Mouse (Mus musculus): Measurements from ENCODE around the gene 4930438A08Rik. TPM values are rescaled to one million over a fixed set of nuclear protein-coding genes. Genes with fewer than 3 reads are reported as not detected.
"Not testable (repeated sequence)": the region's sequence is repeated elsewhere in the genome, so short reads cannot be mapped to it uniquely, and the experiment has no call there.

4930438A08Rik gene
- 0.08 TPM in 1 of 2 replicates, not detected in the other for polyA plus RNA-seq (2016; fragmentation: Nextera tagmentation; extraction: Ambion mirVana)

DNA sequence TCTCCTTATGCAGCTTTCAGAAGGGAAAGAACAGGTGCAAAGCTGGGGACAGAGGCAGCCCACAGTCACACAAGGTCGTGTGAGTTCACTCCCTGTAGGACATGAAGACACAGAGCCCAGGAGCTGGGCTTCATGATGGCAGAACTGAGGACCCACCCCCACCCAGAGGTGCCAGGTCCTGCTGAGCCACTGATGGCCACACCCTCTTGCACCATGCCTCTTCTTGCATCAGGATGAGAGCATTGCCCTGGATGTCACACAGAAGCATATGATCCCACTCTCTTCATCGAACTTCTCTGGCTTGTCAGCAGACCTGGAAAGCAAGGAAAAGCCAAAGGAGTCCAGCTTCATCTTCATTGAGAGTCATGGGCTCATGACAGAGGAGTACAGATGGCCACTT is at the start of gene 4930438A08Rik:
Gene 4930438A08Rik, plus strand, starts transcription at position 228 of the 400 bp plus-strand sequence.
- WGBS = 52% methylated on average over 2 of the region's 2 CpGs
- no peak within 1 kb of the TSS for H3K9ac ChIP-seq
- ATAC-seq (ENCODE audit: insufficient number of reproducible peaks, insufficient read depth, low FRiP score, low TSS enrichment) = no peak

DNA sequence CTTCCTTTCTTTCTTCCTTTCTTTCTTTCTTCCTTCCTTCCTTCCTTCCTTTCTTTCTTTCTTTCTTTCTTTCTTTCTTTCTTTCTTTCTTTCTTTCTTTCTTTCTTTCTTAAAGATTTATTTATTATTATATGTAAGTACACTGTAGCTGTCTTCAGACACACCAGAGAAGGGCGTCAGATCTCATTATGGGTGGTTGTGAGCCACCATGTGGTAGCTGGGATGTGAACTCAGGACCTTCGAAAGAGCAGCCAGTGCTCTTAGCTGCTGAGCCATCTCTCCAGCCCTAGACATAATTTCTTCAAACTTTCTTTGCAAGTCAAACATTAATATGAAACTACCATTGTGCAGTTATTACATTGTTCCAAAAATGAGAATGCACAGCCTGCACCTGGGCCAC is 49.7 kb upstream of the 4930438A08Rik start:
- H3K27ac ChIP-seq; H3K4me2 ChIP-seq (replicated peaks); H3K9me3 ChIP-seq; H3K36me3 ChIP-seq; H3K4me3 ChIP-seq; H3K9ac ChIP-seq; H3K4me1 ChIP-seq; ATAC-seq (ENCODE audit: insufficient number of reproducible peaks, insufficient read depth, low FRiP score, low TSS enrichment); H3K27me3 ChIP-seq: not testable (repeated sequence)
- 76% methylated on average over 2 of the region's 2 CpGs for WGBS

More for the DNA sequence above, at the start of gene 4930438A08Rik:
- Histone ChIP-seq H3K36me3 (no peaks in the 10 kb centered on the region), H3K27ac (no peak within 1 kb of the TSS), H3K9me3 (no peaks in the 10 kb centered on the region), H3K27me3 (no peaks in the 10 kb centered on the region), H3K4me3 (no peak within 1 kb of the TSS), H3K4me2 (replicated peaks) (no peak within 1 kb of the TSS), H3K4me1 (no peaks in the 10 kb centered on the region)

DNA sequence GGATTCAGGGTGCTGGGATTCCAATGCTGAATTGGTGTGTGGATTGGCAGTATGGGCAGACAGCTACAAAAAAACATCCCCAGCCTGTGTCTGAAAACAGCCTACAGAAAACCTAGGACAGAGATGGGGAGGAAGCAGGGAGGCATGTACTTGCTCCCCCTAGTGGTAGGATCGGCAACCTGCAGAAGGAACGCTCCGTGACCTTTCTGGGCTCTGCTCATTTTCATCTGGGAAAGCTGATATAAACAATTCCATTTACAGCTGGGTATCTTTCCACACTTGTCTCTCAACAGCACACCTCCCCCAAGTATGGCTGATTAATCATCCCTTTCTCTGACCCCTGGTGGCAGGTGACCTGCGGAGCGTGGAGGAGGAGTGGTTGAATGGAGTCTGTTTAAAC is 48.9 kb upstream of the 4930438A08Rik start:
- no peaks in the 10 kb centered on the region for H3K27me3 ChIP-seq
- no peaks in the 10 kb centered on the region for H3K9me3 ChIP-seq
- no peak; the same call in 1 of the 2 replicates for ATAC-seq (ENCODE audit: insufficient number of reproducible peaks, insufficient read depth, low FRiP score, low TSS enrichment)
- H3K4me2 ChIP-seq (replicated peaks) = no peak overlapping the region
- H3K4me3 ChIP-seq = no peak overlapping the region
- H3K9ac ChIP-seq = no peak overlapping the region
- no peak overlapping the region for H3K27ac ChIP-seq
- H3K36me3 ChIP-seq = no peaks in the 10 kb centered on the region
- H3K4me1 ChIP-seq = no peaks in the 10 kb centered on the region
- WGBS = 11% methylated on average over 5 of the region's 5 CpGs

DNA sequence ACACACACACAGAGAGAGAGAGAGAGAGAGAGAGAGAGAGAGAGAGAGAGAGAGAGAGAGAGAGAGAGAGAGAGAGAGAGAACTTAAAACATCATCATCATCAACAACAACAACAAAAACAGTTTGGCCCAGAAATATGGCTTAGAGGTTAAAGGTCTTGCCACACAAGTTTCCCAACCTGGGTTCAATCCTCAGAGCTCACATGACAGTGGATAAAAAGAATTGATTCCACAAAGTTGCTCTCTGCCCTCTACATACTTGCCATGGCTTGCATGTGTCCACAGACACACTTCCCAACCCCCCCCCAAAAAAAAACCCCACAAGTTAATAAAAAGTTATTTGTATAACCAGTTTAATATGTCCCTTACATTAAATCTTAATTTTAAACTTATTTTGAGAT is 48.2 kb upstream of the 4930438A08Rik start:
- Histone ChIP-seq H3K4me1 (no peaks in the 10 kb centered on the region), H3K9ac (no peak overlapping the region), H3K36me3 (no peaks in the 10 kb centered on the region), H3K9me3 (no peaks in the 10 kb centered on the region), H3K27ac (no peak overlapping the region), H3K4me3 (no peak overlapping the region), H3K4me2 (replicated peaks) (no peak overlapping the region), H3K27me3 (no peaks in the 10 kb centered on the region)
- no peak for ATAC-seq (ENCODE audit: insufficient number of reproducible peaks, insufficient read depth, low FRiP score, low TSS enrichment)

DNA sequence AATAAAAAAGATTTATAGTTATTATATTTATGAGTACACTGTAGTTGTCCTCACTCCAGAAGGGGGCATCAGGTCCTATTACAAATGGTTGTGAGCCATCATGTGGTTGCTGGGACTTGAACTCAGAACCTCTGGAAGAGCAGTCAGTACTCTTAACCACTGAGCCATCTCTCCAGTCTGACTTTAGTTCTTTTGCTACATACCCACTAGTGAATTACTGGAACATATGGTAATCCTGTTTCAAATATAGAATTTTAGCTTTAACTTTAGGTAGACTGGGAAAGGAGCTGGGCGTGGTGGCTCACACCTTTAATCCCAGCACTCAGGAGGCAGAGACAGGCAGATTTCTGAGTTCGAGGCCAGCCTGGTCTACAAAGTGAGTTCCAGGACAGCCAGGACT is 46.6 kb upstream of the 4930438A08Rik start:
- H3K27ac ChIP-seq = not testable (repeated sequence)
- WGBS = 83% methylated on average over 2 of the region's 2 CpGs

DNA sequence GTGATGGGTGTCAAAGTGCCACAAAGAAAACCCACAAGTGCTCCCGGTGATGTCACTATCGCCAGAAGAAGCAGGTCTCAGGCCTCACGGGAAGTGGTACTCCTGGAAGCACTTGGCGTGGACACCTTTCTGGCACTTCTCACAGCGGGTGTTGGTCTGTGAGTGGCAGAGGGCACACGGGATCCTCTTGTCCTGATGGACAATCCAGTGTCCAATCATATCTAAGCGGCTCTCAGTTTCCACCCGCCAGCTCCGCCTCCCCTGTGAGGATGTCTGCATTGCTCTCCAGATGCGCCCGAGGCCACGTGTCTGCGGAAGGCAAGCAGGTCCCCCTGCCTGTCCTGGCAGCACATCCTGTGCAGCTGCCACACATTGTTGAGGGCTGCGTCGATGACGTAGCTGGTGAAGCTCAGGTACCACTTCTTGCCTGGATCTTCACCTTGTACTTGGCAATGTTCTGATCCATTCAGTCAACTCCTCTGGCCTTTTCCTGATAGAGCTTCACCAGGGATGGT is 44.1 kb upstream of the 4930438A08Rik start:
- Histone ChIP-seq H3K27ac (no peak overlapping the region), H3K9ac (no peak overlapping the region), H3K27me3 (no peaks in the 10 kb centered on the region), H3K4me2 (replicated peaks) (no peak overlapping the region), H3K4me1 (no peaks in the 10 kb centered on the region), H3K36me3 (no peaks in the 10 kb centered on the region), H3K4me3 (no peak overlapping the region), H3K9me3 (no peaks in the 10 kb centered on the region)
- ATAC-seq (ENCODE audit: insufficient number of reproducible peaks, insufficient read depth, low FRiP score, low TSS enrichment) = no peak
- 54% methylated on average over 16 of the region's 16 CpGs for WGBS

More for the DNA sequence above, 46.6 kb upstream of the 4930438A08Rik start:
- not testable (repeated sequence) for H3K9ac ChIP-seq; H3K4me3 ChIP-seq; H3K4me2 ChIP-seq (replicated peaks); H3K9me3 ChIP-seq; H3K4me1 ChIP-seq; H3K27me3 ChIP-seq; ATAC-seq (ENCODE audit: insufficient number of reproducible peaks, insufficient read depth, low FRiP score, low TSS enrichment); H3K36me3 ChIP-seq

DNA sequence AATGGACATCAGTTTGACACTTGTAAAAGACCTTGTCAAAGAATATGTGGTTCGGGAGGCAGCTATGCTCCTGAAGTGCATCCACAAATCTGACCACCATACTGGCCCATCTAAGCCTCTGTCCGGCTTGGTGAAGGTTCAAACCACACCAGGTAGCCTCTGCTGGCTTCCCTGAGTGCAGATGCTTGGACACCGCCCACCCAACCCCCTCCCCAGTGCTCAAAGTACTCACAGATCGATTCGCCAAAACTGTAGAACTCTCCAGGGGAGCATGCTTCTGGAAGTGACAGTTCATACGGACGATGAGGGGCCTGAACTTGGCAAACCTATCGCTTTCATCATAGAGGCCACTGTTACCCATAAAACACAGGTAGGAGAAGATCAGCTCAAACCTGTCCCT is 43.4 kb upstream of the 4930438A08Rik start:
- Histone ChIP-seq H3K27me3 (no peaks in the 10 kb centered on the region), H3K4me2 (replicated peaks) (no peak overlapping the region), H3K9me3 (no peaks in the 10 kb centered on the region), H3K4me3 (no peak overlapping the region), H3K36me3 (no peaks in the 10 kb centered on the region), H3K27ac (no peak overlapping the region), H3K4me1 (no peaks in the 10 kb centered on the region), H3K9ac (no peak overlapping the region)
- no peak for ATAC-seq (ENCODE audit: insufficient number of reproducible peaks, insufficient read depth, low FRiP score, low TSS enrichment)
- WGBS = 83% methylated on average over 8 of the region's 8 CpGs

DNA sequence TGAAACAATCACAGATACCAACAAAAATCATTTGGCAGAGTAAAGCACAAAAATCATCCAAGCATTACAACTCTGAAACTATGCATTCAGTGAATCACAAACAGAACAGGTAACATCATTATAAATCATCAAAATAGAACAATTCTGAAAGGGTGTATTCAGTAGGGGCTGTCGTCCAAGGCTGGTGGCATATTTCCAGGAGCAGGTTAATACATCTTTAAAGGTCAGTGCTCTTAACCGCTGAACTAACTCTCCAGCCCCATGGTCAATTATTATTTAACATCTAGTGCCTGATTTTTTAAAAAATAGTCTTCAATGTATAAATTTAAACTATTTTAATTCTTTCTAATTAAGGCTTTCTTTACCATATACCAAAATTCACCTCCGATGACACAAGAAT is 40.0 kb upstream of the 4930438A08Rik start:
- 82% methylated on average over 3 of the region's 3 CpGs for WGBS
- not testable (repeated sequence) for H3K4me1 ChIP-seq; ATAC-seq (ENCODE audit: insufficient number of reproducible peaks, insufficient read depth, low FRiP score, low TSS enrichment); H3K9ac ChIP-seq; H3K27ac ChIP-seq; H3K27me3 ChIP-seq; H3K4me2 ChIP-seq (replicated peaks); H3K4me3 ChIP-seq; H3K9me3 ChIP-seq; H3K36me3 ChIP-seq

DNA sequence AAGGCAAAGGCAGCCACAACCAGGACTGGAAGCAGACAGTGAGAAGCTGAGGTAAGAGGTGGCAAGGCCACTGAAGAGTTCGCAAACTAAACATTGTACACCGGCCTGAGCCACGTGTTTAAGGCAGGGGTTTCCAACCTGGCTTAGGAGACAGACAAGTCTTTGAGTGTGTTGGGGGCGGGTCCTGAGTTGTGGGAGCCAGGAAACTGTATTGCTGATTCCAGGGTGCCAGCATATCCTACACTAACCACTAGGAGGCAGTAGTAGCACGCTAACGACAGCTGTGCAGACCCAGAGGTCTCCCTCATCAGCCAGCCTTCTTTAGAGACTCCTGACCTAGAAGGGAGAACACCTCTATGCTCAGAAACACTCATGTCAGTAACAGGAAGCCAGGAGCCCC is 39.4 kb upstream of the 4930438A08Rik start:
- WGBS = 15% methylated on average over 6 of the region's 6 CpGs
- ATAC-seq (ENCODE audit: insufficient number of reproducible peaks, insufficient read depth, low FRiP score, low TSS enrichment) = no peak
- Histone ChIP-seq H3K4me2 (replicated peaks) (no peak overlapping the region), H3K9ac (no peak overlapping the region), H3K27me3 (no peaks in the 10 kb centered on the region), H3K36me3 (no peaks in the 10 kb centered on the region), H3K4me1 (no peaks in the 10 kb centered on the region), H3K27ac (no peak overlapping the region), H3K4me3 (no peak overlapping the region), H3K9me3 (no peaks in the 10 kb centered on the region)

DNA sequence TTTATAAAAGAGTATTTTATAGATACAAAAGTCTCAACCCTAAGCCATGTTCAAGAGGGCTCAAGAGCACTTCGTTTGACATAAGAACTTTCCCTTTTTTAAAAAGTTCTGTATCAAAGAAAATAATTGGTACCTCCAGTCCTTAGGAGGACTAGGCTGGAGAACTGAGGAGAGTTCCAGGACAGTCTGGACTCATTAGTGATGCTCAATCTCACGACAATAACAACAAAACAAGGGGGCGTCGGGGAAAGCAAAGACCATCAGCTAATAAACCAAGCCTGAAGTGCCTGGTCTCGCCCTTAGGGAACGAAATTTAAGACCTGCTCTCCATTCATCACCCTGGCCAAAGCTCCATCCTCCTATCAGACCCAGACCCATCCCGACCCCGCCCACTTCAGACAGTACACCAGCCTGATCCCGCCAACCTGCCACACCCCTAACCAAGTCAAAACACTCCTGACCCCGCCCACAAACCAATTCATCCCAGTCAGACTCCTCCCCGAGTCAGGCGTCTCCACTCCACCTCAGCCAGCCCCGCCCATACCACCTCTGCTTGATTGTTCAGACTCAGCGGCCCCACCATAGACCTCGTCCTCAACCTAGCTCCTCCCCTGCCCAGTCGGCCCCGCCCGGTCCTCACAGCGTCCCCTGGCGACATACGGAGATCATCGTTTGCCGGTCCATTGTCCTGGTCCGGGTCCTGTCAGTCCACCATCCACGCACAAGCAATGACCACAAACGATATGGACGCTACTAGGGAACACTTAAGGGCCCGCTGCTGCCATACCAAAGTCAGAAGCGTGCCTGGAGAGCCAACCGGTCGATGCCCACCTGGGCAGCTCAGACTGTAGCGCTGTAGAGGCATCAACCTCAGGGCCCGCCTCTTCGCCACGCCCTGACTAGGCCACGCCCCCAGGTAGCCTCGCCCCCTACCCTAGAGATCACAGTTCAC is 35.5 kb upstream of the 4930438A08Rik start:
- Histone ChIP-seq H3K9me3 (no peaks in the 10 kb centered on the region), H3K4me1 (no peaks in the 10 kb centered on the region), H3K4me2 (replicated peaks) (peak overlapping the region; percentile 69), H3K36me3 (no peaks in the 10 kb centered on the region), H3K27me3 (no peaks in the 10 kb centered on the region), H3K9ac (0 out of 2 replicates have a peak overlapping the region, but pooled peaks have one; percentile 40), H3K4me3 (peak overlapping the region; percentile 40), H3K27ac (0 out of 2 replicates have a peak overlapping the region, but pooled peaks have one; percentile 5)
- WGBS = 1% methylated on average over 37 of the region's 37 CpGs
- ATAC-seq (ENCODE audit: insufficient number of reproducible peaks, insufficient read depth, low FRiP score, low TSS enrichment) = peak; percentile 87

DNA sequence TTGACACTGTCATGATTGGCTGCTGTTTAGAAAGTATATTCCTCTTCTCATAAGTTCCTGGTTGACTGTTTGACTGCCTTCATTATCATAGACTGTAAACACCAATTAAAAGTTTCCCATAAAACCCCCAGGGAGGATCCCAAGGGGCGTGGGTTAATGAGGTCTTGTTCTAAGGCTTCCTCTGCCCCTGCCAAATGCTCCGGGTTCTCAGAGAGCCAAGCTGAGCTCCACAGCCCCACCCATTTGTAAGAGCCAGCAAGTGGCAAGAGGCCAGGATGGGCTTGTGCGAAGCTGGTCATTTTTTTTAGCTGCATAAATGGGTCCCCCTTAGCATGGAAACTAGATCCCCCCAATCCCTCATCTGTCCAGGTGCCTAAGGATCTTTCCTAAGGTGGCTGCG is 27.3 kb upstream of the 4930438A08Rik start:
- 0 out of 2 replicates have a peak, but pooled peaks cover 2% of the 10 kb centered on the region for H3K27me3 ChIP-seq
- no peak overlapping the region for H3K4me2 ChIP-seq (replicated peaks)
- no peak overlapping the region for H3K9ac ChIP-seq
- ATAC-seq (ENCODE audit: insufficient number of reproducible peaks, insufficient read depth, low FRiP score, low TSS enrichment) = no peak
- no peaks in the 10 kb centered on the region for H3K4me1 ChIP-seq
- no peaks in the 10 kb centered on the region for H3K36me3 ChIP-seq
- no peaks in the 10 kb centered on the region for H3K9me3 ChIP-seq
- 41% methylated on average over 4 of the region's 4 CpGs for WGBS
- H3K4me3 ChIP-seq = no peak overlapping the region
- no peak overlapping the region for H3K27ac ChIP-seq

Data from embryonic facial prominence, embryonic 12.5 days (tissue).